Mouse (Mus musculus) right cerebral cortex, postnatal 36 days (tissue): Measurements from ENCODE around the gene Clec9a.

Experiments
- DNase-seq, 2 experiments: peaks; one replicate each; pipeline ENCODE4 v3.0.0; 2022; ENCODE audit warnings: low spot score in 2 of 2, mixed read lengths in 1 of 2

Clec9a gene

GRCm38 (mm10) chr6:129425217-129425616, 16.6 kb downstream of the Clec9a start:
- no peak for DNase-seq

GRCm38 (mm10) chr6:129425812-129426211, 17.1 kb downstream of the Clec9a start:
- DNase-seq: no peak

- no peak for DNase-seq
Measured at GRCm38 (mm10) chr6:129427281-129427680, 18.6 kb downstream of the Clec9a start.

- DNase-seq: no peak
Measured at GRCm38 (mm10) chr6:129434239-129434638, 25.6 kb downstream of the Clec9a start.

GRCm38 (mm10) chr6:129436025-129436424, 27.4 kb downstream of the Clec9a start:
- no peak for DNase-seq

DNA sequence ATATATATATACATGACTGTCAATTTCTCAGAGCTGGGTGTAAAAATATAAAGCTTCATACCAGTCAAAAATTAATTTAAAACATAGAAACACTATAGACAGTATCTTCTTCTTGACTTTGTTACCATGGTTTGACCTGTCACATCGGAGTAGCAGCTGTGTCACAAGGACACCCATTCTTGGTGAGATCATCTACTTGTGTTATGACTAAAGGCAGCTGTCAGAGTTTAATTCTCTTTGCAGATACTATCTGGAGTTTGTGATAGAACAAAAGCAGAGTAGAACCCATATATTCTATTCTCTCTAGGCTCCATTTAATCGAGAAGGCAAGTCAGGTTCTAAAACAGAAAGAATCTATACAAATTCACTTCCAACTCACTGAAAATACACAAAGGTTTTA, 29.4 kb downstream of the Clec9a start:
- no peak for DNase-seq

DNA sequence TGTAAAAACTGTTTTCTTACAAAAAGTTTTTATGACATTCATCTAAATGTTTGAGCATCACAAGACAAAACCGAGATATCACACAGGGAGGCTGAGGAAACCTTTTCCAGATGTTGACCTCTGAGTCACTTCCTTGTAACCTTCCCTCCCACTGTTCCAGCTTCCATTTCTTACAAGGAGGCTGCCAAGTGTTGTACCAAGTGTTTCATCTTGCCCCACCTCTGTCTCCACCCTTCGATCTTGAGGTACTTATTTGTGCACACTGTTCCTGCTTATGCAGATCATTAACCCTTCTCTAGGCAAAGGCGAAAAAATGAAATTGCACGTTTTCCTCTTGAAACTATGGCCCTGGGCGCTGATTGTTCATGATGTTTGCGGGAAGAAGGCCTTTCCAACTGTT, 41.1 kb downstream of the Clec9a start:
- no peak for DNase-seq

DNA sequence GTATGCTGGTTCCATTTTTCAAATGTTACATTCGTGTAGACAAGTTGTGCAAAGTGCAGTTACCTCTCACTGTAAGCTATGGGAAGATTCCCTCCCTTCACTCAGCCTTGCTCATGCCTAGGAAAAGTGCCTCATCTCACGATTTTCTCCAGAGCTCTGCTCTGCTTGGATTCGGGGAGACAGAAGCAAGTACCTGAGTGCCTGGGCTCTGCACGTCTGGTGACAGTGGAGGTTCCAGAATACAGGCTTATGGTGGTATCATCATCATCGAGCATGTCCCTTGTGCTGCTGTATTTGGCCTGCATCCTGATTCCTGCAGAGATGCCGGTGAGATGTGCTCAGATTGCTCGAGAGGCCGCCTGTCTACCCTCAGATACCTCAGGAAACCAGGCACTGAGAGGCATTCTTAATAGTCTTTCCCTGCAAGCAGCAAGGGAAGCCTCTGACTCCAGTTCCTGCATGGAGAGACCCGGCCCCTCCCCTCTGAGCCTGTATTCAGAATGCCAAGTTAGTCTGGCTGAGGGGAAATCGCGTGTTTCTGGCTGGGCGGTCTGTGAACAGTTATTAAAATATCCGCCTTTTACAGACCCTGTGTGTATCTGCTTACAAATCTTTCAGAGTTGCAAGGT, 42.9 kb downstream of the Clec9a start, which contains the start of gene Clec1a:
Gene Clec1a, minus strand, starts transcription at position 590 of the 629 bp plus-strand sequence.
- DNase-seq: peak in 1 of 2 experiments; percentile 1

- DNase-seq: no peak
Measured at GRCm38 (mm10) chr6:129471386-129471785, 62.7 kb downstream of the Clec9a start.

- no peak for DNase-seq
Measured at GRCm38 (mm10) chr6:129472627-129473026, 64.0 kb downstream of the Clec9a start.
